Mouse (Mus musculus) liver, adult 2 months (tissue): Measurements from ENCODE around the gene Ypel4. TPM values are rescaled to one million over a fixed set of nuclear protein-coding genes. Genes with fewer than 3 reads are reported as not detected.

Experiments
- DNase-seq: peaks from one replicate; pipeline ENCODE4 v3.0.0-alpha.2; 2011; ENCODE audit warnings: low read depth, low spot score; ENCODE audit errors: extremely low read depth
- H3K27ac ChIP-seq: fragments of 200-500 bp; replicated peaks from 2 replicates; pipeline ENCODE4 v1.5.1; 2012; ENCODE audit warnings: low read depth, mild to moderate bottlenecking, control low read depth, inconsistent platforms, low read length; ENCODE audit not compliant: insufficient read depth
- H3K27me3 ChIP-seq: fragments of 200-500 bp; 2 replicates; pipeline ENCODE4 v1.6.1; 2012; ENCODE audit warnings: mild to moderate bottlenecking, moderate library complexity, low read length, inconsistent platforms; ENCODE audit not compliant: control insufficient read depth, insufficient read depth
- H3K36me3 ChIP-seq: fragments of 200-500 bp; 2 replicates; pipeline ENCODE4 v1.6.1; 2012; ENCODE audit warnings: low read length, inconsistent platforms; ENCODE audit not compliant: control insufficient read depth, insufficient read depth
- H3K4me1 ChIP-seq: fragments of 200-500 bp; 2 replicates; pipeline ENCODE4 v1.6.1; 2011; ENCODE audit warnings: low read length; ENCODE audit not compliant: control insufficient read depth, insufficient read depth
- H3K4me3 ChIP-seq: fragments of 200-500 bp; 2 replicates; pipeline ENCODE4 v1.5.1; 2011; ENCODE audit warnings: low read depth, mild to moderate bottlenecking, control low read depth, low read length, moderate library complexity; ENCODE audit not compliant: insufficient read depth
- H3K79me2 ChIP-seq: fragments of 200-500 bp; 2 replicates; pipeline ENCODE4 v1.6.1; 2012; ENCODE audit warnings: inconsistent platforms, mild to moderate bottlenecking, low read length, moderate library complexity; ENCODE audit not compliant: control insufficient read depth, insufficient read depth
- H3K9ac ChIP-seq: fragments of 200-500 bp; 2 replicates; pipeline ENCODE4 v1.6.1; 2012; ENCODE audit warnings: low read depth, mild to moderate bottlenecking, control low read depth, inconsistent platforms, low read length
- CTCF ChIP-seq: fragments of 200-500 bp; IDR thresholded peaks from 2 replicates; pipeline ENCODE4 v1.5.1; 2011; ENCODE audit warnings: low read depth, low read length, control low read depth
- POLR2A ChIP-seq: fragments of 200-500 bp; IDR thresholded peaks from 2 replicates; pipeline ENCODE4 v1.6.1; 2011; ENCODE audit warnings: low read length, control low read depth; ENCODE audit not compliant: insufficient read depth; ENCODE audit errors: extremely low read depth
- WGBS: fragments of 180-500 bp; shearing (Covaris S2); methylation state at CpG from one replicate; pipeline ENCODE4 v1.1.7; 2018; 5-methylcytosine and 5-hydroxymethylcytosine counted together
- polyA plus RNA-seq: library from polyadenylated mRNA; depleted of rRNA; stranded (reverse); fragments of >200 nt; gene quantifications from 2 replicates; pipeline ENCODE4 v1.2.3, GENCODE M21; 2012
- total RNA-seq: library from RNA; depleted of rRNA; stranded (reverse); fragments of >200 nt; gene quantifications from 2 replicates; pipeline ENCODE4 v1.2.3, GENCODE M21; 2014

The Ypel4 gene
- total and polyA plus RNA-seq, 2 experiments, result 0.05 TPM; not detected in 1

DNA sequence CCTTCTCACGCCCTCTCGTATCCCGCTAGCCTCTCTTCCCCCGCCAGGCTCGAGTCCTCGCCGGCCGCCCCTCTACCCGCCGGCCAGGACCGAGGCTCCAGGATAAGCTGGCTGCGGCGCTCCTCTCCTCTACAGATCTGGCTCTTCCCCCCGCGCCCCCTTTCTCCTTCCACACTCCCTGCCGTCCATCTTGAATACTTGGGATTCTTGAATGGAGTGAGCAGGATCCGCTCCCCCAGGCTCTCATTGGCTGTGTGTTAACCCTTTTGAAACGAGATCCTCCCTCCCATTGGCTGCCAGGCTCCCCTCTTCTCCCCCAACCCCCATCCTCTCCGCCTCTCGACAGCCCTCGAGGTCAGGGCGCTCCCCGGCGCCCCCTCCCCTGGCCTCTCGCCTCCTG lies 9.7 kb downstream of the Ypel4 start, which contains the start of gene Gm19426:
Gm19426 (minus strand) TSS at position 95 of the 400 bp plus-strand sequence.
- peak within 1 kb of the TSS; percentile 74 for H3K9ac ChIP-seq
- peak within 1 kb of the TSS; percentile 66 for H3K4me3 ChIP-seq
- WGBS, result 2% methylated on average over 23 of the region's 25 CpGs
- peaks cover 11% of the 10 kb centered on the region for H3K4me1 ChIP-seq
- H3K27ac ChIP-seq, result peak within 1 kb of the TSS; percentile 88
- peak; percentile 72 for DNase-seq
- H3K36me3 ChIP-seq, result no peaks in the 10 kb centered on the region
- TF ChIP-seq POLR2A (peak; percentile 41; the same call in 1 of the 2 replicates), CTCF (no peak)
- H3K27me3 ChIP-seq, result no peaks in the 10 kb centered on the region
- 0 out of 2 replicates have a peak, but pooled peaks cover 3% of the 10 kb centered on the region for H3K79me2 ChIP-seq

GRCm38 (mm10) chr2:84744126-84744525 lies 10.3 kb downstream of the Ypel4 start:
- TF ChIP-seq CTCF, result no peak
- TF ChIP-seq POLR2A, result no peak
- H3K79me2 ChIP-seq, result 0 out of 2 replicates have a peak, but pooled peaks cover 3% of the 10 kb centered on the region
- peak overlapping the region; percentile 66 for H3K4me3 ChIP-seq
- H3K36me3 ChIP-seq, result no peaks in the 10 kb centered on the region
- no peaks in the 10 kb centered on the region for H3K27me3 ChIP-seq
- WGBS, result 15% methylated on average over 10 of the region's 10 CpGs
- peak overlapping the region; percentile 88 for H3K27ac ChIP-seq
- peak overlapping the region; percentile 74 for H3K9ac ChIP-seq
- DNase-seq, result no peak
- peaks cover 11% of the 10 kb centered on the region for H3K4me1 ChIP-seq

GRCm38 (mm10) chr2:84750115-84750514 lies 16.3 kb downstream of the Ypel4 start:
- Histone ChIP-seq H3K4me3 (no peak overlapping the region), H3K27ac (no peak overlapping the region), H3K36me3 (no peaks in the 10 kb centered on the region), H3K9ac (no peak overlapping the region), H3K27me3 (no peaks in the 10 kb centered on the region), H3K79me2 (no peaks in the 10 kb centered on the region), H3K4me1 (peaks cover 2% of the 10 kb centered on the region)
- no peak for TF ChIP-seq CTCF
- no peak for TF ChIP-seq POLR2A
- DNase-seq, result no peak
- WGBS, result 46% methylated on average over 6 of the region's 6 CpGs

DNA sequence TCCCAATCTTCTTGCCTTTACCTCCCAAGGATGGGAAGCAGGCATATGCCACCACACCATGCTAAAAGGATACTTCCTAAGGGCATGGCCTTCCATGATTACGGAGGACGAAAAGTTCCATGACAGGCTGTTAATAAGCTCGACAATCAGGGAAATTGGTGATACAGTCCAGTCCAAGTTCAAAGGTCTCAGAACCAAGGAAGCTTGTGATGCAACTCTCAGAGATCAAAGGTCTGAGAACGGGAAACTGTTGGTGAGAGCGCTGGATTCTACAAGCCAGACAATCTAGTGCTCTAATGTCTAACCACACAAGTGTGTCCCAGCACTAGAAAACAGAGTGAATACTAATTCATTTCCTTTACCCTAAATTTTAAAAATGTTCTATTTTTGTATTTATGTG lies 22.4 kb downstream of the Ypel4 start:
- H3K4me1 ChIP-seq, result peaks cover 16% of the 10 kb centered on the region
- peak overlapping the region; percentile 40 for H3K4me3 ChIP-seq
- peak overlapping the region; percentile 78 for H3K9ac ChIP-seq
- 6% methylated on average over 5 of the region's 5 CpGs for WGBS
- peak overlapping the region; percentile 100 for H3K27ac ChIP-seq
- TF ChIP-seq POLR2A (no peak), CTCF (no peak)
- no peaks in the 10 kb centered on the region for H3K79me2 ChIP-seq
- no peaks in the 10 kb centered on the region for H3K36me3 ChIP-seq
- peak; percentile 98 for DNase-seq
- no peaks in the 10 kb centered on the region for H3K27me3 ChIP-seq

GRCm38 (mm10) chr2:84757026-84757682 lies 23.3 kb downstream of the Ypel4 start:
- 80% methylated on average over 7 of the region's 7 CpGs for WGBS
- H3K27ac ChIP-seq, result peak overlapping the region; percentile 98

GRCm38 (mm10) chr2:84758542-84759127 lies 24.8 kb downstream of the Ypel4 start:
- TF ChIP-seq CTCF (peak; percentile 51), POLR2A (no peak)
- Histone ChIP-seq H3K36me3 (no peaks in the 10 kb centered on the region), H3K9ac (no peak overlapping the region), H3K79me2 (no peaks in the 10 kb centered on the region), H3K4me1 (peaks cover 29% of the 10 kb centered on the region), H3K27ac (no peak overlapping the region), H3K4me3 (no peak overlapping the region), H3K27me3 (no peaks in the 10 kb centered on the region)
- 0% methylated on average over 2 of the region's 2 CpGs for WGBS
- DNase-seq, result peak; percentile 72

More at GRCm38 (mm10) chr2:84757026-84757682, 23.3 kb downstream of the Ypel4 start:
- Histone ChIP-seq H3K9ac (no peak overlapping the region), H3K4me3 (no peak overlapping the region), H3K27me3 (no peaks in the 10 kb centered on the region), H3K79me2 (no peaks in the 10 kb centered on the region), H3K4me1 (peaks cover 18% of the 10 kb centered on the region), H3K36me3 (no peaks in the 10 kb centered on the region)
- TF ChIP-seq CTCF (no peak), POLR2A (no peak)
- DNase-seq, result no peak
